Mouse (Mus musculus) liver, embryonic 14.5 days (tissue): Measurements from ENCODE around the gene B4galt4.

Experiments
- CTCF ChIP-seq: IDR thresholded peaks from 2 replicates; pipeline ENCODE4 v1.5.1; 2016; ENCODE audit warnings: antibody characterized with exemption, low read depth, control low read depth
- EP300 ChIP-seq: IDR thresholded peaks from 2 replicates; pipeline ENCODE4 v1.6.1; 2016; ENCODE audit warnings: antibody characterized with exemption, low read depth

DNA sequence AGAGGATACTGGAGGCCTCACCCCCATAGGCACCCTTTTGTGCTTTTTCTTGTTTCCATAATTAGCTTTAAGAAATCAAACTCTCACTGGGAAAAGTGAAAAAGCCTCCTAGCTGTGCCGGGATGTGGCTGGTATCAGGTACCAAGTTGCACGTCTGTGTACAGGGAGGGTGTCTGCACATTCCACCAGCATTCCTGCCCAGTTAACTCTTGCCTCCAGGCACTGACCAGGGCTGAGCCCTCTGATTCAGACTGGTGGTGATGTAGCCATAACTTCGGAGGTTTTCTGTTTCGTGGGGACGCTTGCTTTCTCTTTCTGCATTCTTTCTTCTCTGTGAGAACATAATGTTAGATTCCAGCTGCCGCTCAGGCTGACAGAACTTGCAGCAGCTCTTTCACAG is 51.1 kb downstream of the B4galt4 start:
- TF ChIP-seq CTCF (no peak), EP300 (no peak)
